Mouse (Mus musculus) liver, embryonic 11.5 days (tissue): ENCODE data around the gene Spns3. TPM values are rescaled to one million over a fixed set of nuclear protein-coding genes. Genes with fewer than 3 reads are reported as not detected.

Experiments used
- ATAC-seq: fragments of 200-750 bp; cut with Nextera tagmentation; replicated peaks from 2 replicates; pipeline ENCODE4 v1.8.0; 2017; ENCODE audit warnings: moderate number of reproducible peaks, mild to moderate bottlenecking, moderate TSS enrichment, moderate library complexity; ENCODE audit not compliant: low FRiP score
- DNase-seq: peaks from one replicate; pipeline ENCODE4 v3.0.0-alpha.2; 2017; ENCODE audit warnings: low spot score
- H3K27ac ChIP-seq: fragments of 300-500 bp; sonication (generic); 2 replicates; pipeline ENCODE4 v1.5.1; 2014; ENCODE audit warnings: mild to moderate bottlenecking, low read depth, low read length, control low read depth
- H3K27me3 ChIP-seq: fragments of 300-500 bp; sonication (generic); replicated peaks from 2 replicates; pipeline ENCODE4 v1.6.1; 2014; ENCODE audit warnings: low read length, mixed read lengths; ENCODE audit not compliant: control insufficient read depth, insufficient read depth
- H3K36me3 ChIP-seq: fragments of 300-500 bp; sonication (generic); 2 replicates; pipeline ENCODE4 v1.6.1; 2014; ENCODE audit warnings: mild to moderate bottlenecking, low read length, moderate library complexity, mixed read lengths; ENCODE audit not compliant: control insufficient read depth, insufficient read depth
- H3K4me1 ChIP-seq: fragments of 300-500 bp; sonication (generic); replicated peaks from 2 replicates; pipeline ENCODE4 v1.6.1; 2014; ENCODE audit warnings: low read length, mixed read lengths; ENCODE audit not compliant: control insufficient read depth, insufficient read depth
- H3K4me2 ChIP-seq: fragments of 300-500 bp; sonication (generic); 2 replicates; pipeline ENCODE4 v1.6.1; 2014; ENCODE audit warnings: mild to moderate bottlenecking, control low read depth, moderate library complexity
- H3K4me3 ChIP-seq: fragments of 300-500 bp; sonication (generic); 2 replicates; pipeline ENCODE4 v1.5.1; 2014; ENCODE audit warnings: low read depth, low read length, control low read depth
- H3K9ac ChIP-seq: fragments of 300-500 bp; sonication (generic); 2 replicates; pipeline ENCODE4 v1.6.1; 2014; ENCODE audit warnings: low read depth, low read length, control low read depth
- H3K9me3 ChIP-seq: fragments of 300-500 bp; sonication (generic); 2 replicates; pipeline ENCODE4 v1.6.1; 2016; ENCODE audit warnings: low read length, inconsistent platforms, mixed read lengths; ENCODE audit not compliant: control insufficient read depth
- WGBS: fragments of 180-500 bp; shearing (Covaris S2); extraction: QIAGEN DNeasy Blood & Tissue Kit; methylation state at CpG from one replicate; pipeline ENCODE4 v1.1.7; 2014; 5-methylcytosine and 5-hydroxymethylcytosine counted together
- polyA plus RNA-seq: library from polyadenylated mRNA; unstranded; fragments of >200 nt; fragmentation: Nextera tagmentation; extraction: Ambion mirVana; gene quantifications from 2 replicates; pipeline ENCODE4 v1.2.1, GENCODE M21; 2014

Gene Spns3
- polyA plus RNA-seq, 1 experiment from 2014 or later, result 1.9 TPM

GRCm38 (mm10) chr11:72497367-72497766 is 52.9 kb downstream of the Spns3 start:
- 44% methylated on average over 4 of the region's 4 CpGs for WGBS
- ATAC-seq, result no peak
- no peaks in the 10 kb centered on the region for H3K9me3 ChIP-seq
- H3K27ac ChIP-seq, result no peak overlapping the region
- H3K36me3 ChIP-seq, result no peaks in the 10 kb centered on the region
- H3K27me3 ChIP-seq, result 0 out of 2 replicates have a peak, but pooled peaks cover 3% of the 10 kb centered on the region
- DNase-seq, result no peak
- no peak overlapping the region for H3K4me3 ChIP-seq
- H3K4me1 ChIP-seq, result 0 out of 2 replicates have a peak, but pooled peaks cover 2% of the 10 kb centered on the region
- no peak overlapping the region for H3K9ac ChIP-seq
- H3K4me2 ChIP-seq, result no peak overlapping the region

- no peak overlapping the region for H3K4me2 ChIP-seq
- no peak overlapping the region for H3K4me3 ChIP-seq
- no peaks in the 10 kb centered on the region for H3K36me3 ChIP-seq
- H3K27ac ChIP-seq, result no peak overlapping the region
- DNase-seq, result no peak
- no peak overlapping the region for H3K9ac ChIP-seq
- no peaks in the 10 kb centered on the region for H3K9me3 ChIP-seq
- H3K4me1 ChIP-seq, result no peaks in the 10 kb centered on the region
- 78% methylated on average over 1 of the region's 1 CpGs for WGBS
- 0 out of 2 replicates have a peak, but pooled peaks cover 3% of the 10 kb centered on the region for H3K27me3 ChIP-seq
- ATAC-seq, result no peak
Observed at GRCm38 (mm10) chr11:72496775-72497174, 53.5 kb downstream of the Spns3 start.

GRCm38 (mm10) chr11:72496066-72496465 is 54.2 kb downstream of the Spns3 start:
- Histone ChIP-seq H3K4me2 (no peak overlapping the region), H3K36me3 (no peaks in the 10 kb centered on the region), H3K4me1 (no peaks in the 10 kb centered on the region), H3K9me3 (no peaks in the 10 kb centered on the region), H3K4me3 (no peak overlapping the region), H3K27ac (no peak overlapping the region), H3K9ac (no peak overlapping the region), H3K27me3 (no peaks in the 10 kb centered on the region)
- ATAC-seq (no peak), DNase-seq (no peak)
- 57% methylated on average over 3 of the region's 3 CpGs for WGBS

- no peak overlapping the region for H3K4me3 ChIP-seq
- no peak overlapping the region for H3K27ac ChIP-seq
- no peak overlapping the region for H3K9ac ChIP-seq
- H3K4me2 ChIP-seq, result no peak overlapping the region
- peaks cover 3% of the 10 kb centered on the region; the same call in 1 of the 2 replicates for H3K4me1 ChIP-seq
- H3K36me3 ChIP-seq, result no peaks in the 10 kb centered on the region
- DNase-seq (no peak), ATAC-seq (no peak)
- no peaks in the 10 kb centered on the region for H3K9me3 ChIP-seq
- 55% methylated on average over 8 of the region's 8 CpGs for WGBS
- peaks cover under 1% of the 10 kb centered on the region; the same call in 1 of the 2 replicates for H3K27me3 ChIP-seq
Observed at GRCm38 (mm10) chr11:72494046-72494988, 56.0 kb downstream of the Spns3 start.

- no peak overlapping the region for H3K4me3 ChIP-seq
- H3K27me3 ChIP-seq, result peaks cover 15% of the 10 kb centered on the region; the same call in 1 of the 2 replicates
Observed at GRCm38 (mm10) chr11:72491130-72491960, 59.0 kb downstream of the Spns3 start.

GRCm38 (mm10) chr11:72489881-72490301 is 60.4 kb downstream of the Spns3 start, which contains the start of gene Spns2:
Gene Spns2 (minus strand): TSS chr11:72489904.
- Histone ChIP-seq H3K4me1 (peaks cover 45% of the 10 kb centered on the region), H3K36me3 (no peaks in the 10 kb centered on the region), H3K27me3 (peaks cover 15% of the 10 kb centered on the region; the same call in 1 of the 2 replicates), H3K4me3 (peak within 1 kb of the TSS; percentile 83), H3K27ac (peak within 1 kb of the TSS; percentile 82), H3K4me2 (peak within 1 kb of the TSS; percentile 95), H3K9me3 (no peaks in the 10 kb centered on the region), H3K9ac (peak within 1 kb of the TSS; percentile 70)
- under 1% methylated on average over 42 of the region's 42 CpGs for WGBS
- ATAC-seq (peak; percentile 91), DNase-seq (peak; percentile 89)

More at GRCm38 (mm10) chr11:72491130-72491960, 59.0 kb downstream of the Spns3 start:
- H3K36me3 ChIP-seq, result no peaks in the 10 kb centered on the region
- no peak for ATAC-seq
- peaks cover 32% of the 10 kb centered on the region for H3K4me1 ChIP-seq
- H3K9ac ChIP-seq, result no peak overlapping the region
- H3K9me3 ChIP-seq, result no peaks in the 10 kb centered on the region
- no peak for DNase-seq
- WGBS, result 70% methylated on average over 15 of the region's 15 CpGs
- no peak overlapping the region for H3K27ac ChIP-seq
- no peak overlapping the region for H3K4me2 ChIP-seq

- peak; percentile 25 for ATAC-seq
- H3K4me1 ChIP-seq, result peaks cover 49% of the 10 kb centered on the region
Observed at GRCm38 (mm10) chr11:72489397-72489796, 60.9 kb downstream of the Spns3 start.

GRCm38 (mm10) chr11:72488753-72489271 is 61.5 kb downstream of the Spns3 start:
- no peaks in the 10 kb centered on the region for H3K36me3 ChIP-seq
- H3K27me3 ChIP-seq, result peaks cover 15% of the 10 kb centered on the region; the same call in 1 of the 2 replicates
- H3K9ac ChIP-seq, result peak overlapping the region; percentile 70
- WGBS, result under 1% methylated on average over 38 of the region's 38 CpGs
- peak overlapping the region; percentile 95 for H3K4me2 ChIP-seq
- peak overlapping the region; percentile 83 for H3K4me3 ChIP-seq
- H3K4me1 ChIP-seq, result peaks cover 49% of the 10 kb centered on the region
- DNase-seq, result peak; percentile 69
- no peaks in the 10 kb centered on the region for H3K9me3 ChIP-seq
- peak overlapping the region; percentile 82 for H3K27ac ChIP-seq
- ATAC-seq, result peak; percentile 33

More at GRCm38 (mm10) chr11:72489397-72489796, 60.9 kb downstream of the Spns3 start:
- no peaks in the 10 kb centered on the region for H3K9me3 ChIP-seq
- H3K27ac ChIP-seq, result peak overlapping the region; percentile 22; the same call in 1 of the 2 replicates
- peak overlapping the region; percentile 70 for H3K9ac ChIP-seq
- H3K36me3 ChIP-seq, result no peaks in the 10 kb centered on the region
- H3K4me2 ChIP-seq, result peak overlapping the region; percentile 95
- H3K27me3 ChIP-seq, result peaks cover 15% of the 10 kb centered on the region; the same call in 1 of the 2 replicates
- DNase-seq, result peak; percentile 54
- WGBS, result 1% methylated on average over 38 of the region's 42 CpGs
- H3K4me3 ChIP-seq, result peak overlapping the region; percentile 83
